Mouse (Mus musculus) E14TG2a.4 (cell line): ENCODE measurements around the gene 1110051M20Rik.

ENCODE experiments used
- CTCF ChIP-seq: conservative IDR thresholded peaks from 2 replicates; pipeline ENCODE4 v1.5.1; 2014; ENCODE audit warnings: low read length
- NANOG ChIP-seq: IDR thresholded peaks from 2 replicates; pipeline ENCODE4 v1.6.1; 2014; ENCODE audit warnings: borderline replicate concordance, low read length, mixed read lengths
- POU5F1 ChIP-seq: IDR thresholded peaks from 2 replicates; pipeline ENCODE4 v1.6.1; 2014; ENCODE audit warnings: low read length, borderline replicate concordance

GRCm38 (mm10) chr2:91257126-91257980 is 187.2 kb downstream of the 1110051M20Rik start:
- TF ChIP-seq CTCF (no peak), NANOG (no peak), POU5F1 (no peak)
